16 mouse cellular contexts compared by ENCODE assay signal in genomic region chr1:92712366-92712765, GRCm38 (mm10).
A peak's percentile ranks its signal among the peaks of the same experiment; 100 is the strongest.
DNase-seq lines count a peak whose midpoint lies in the region; ATAC-seq and TF ChIP-seq lines count a peak whose summit lies in the region.
"Had no signal": no experiment of that assay in that cellular context is flagged by ENCODE, and none has a peak within 500 bp of the region (broad histone marks: within the 10 kb centered on the region; RNA-seq: fewer than 3 reads in every experiment).

No protein-coding gene starts in this region.

- H3K27me3 ChIP-seq in Patski: no peaks in the 10 kb centered on the region

- ATAC-seq in Patski: peak; percentile 77
- ATAC-seq: CD4-positive, CD25-positive, alpha-beta regulatory T cell, adult 4 months; inflammation-experienced regulatory T-cells, adult 6 months; midbrain, embryonic 13.5 days had no signal

- H3K27ac ChIP-seq in olfactory bulb, adult 2 months (ENCODE audit: insufficient read depth, low read depth, low read length): peak overlapping the region; percentile 36; the same call in 1 of the 2 replicates
- H3K27ac ChIP-seq: gastrocnemius, adult 2 months; macrophage; midbrain, embryonic 13.5 days had no signal

- peak; percentile 55 to 79 for DNase-seq in layer of hippocampus, adult 18-20 months (ENCODE audit: low spot score in 2 of 2)
- DNase-seq in layer of hippocampus, postnatal 14 days (ENCODE audit: low spot score in 2 of 2): no peak
- peak; percentile 86 for DNase-seq in 3T3-L1 (ENCODE audit: low read depth, low spot score)
- DNase-seq in Patski (ENCODE audit: low read depth, low spot score): peak; percentile 68
- DNase-seq in retina, postnatal 1 day: no peak
- DNase-seq in kidney, postnatal 36 days: no peak
- DNase-seq: cerebellum, postnatal 25 days; gastrocnemius, adult 2 months; heart, adult 18-20 months; lung, adult 2 months; thymus, postnatal 36 days had no signal

- in situ Hi-C loops in Patski (cut with MboI; ENCODE audit: low pct_unique_long_range_greater_than_20kb): no loop called here

- H3K4me3 ChIP-seq in olfactory bulb, adult 2 months (ENCODE audit: insufficient read depth, low read depth, low read length): no peak overlapping the region
- H3K4me3 ChIP-seq: gastrocnemius, adult 2 months; midbrain, embryonic 13.5 days had no signal

- TF ChIP-seq POLR2A in olfactory bulb, adult 2 months (IDR thresholded peaks at IDR 0.05; ENCODE audit: insufficient read depth, low read depth, low read length): no peak

- POLR2A ChIA-PET in Patski (lab: Charles Lee): no interaction called here

- WGBS in olfactory bulb, adult 2 months: 37% methylated on average over 8 of the region's 8 CpGs

- TF ChIP-seq CTCF in Patski (IDR thresholded peaks at IDR 0.05): no peak
- no peak for TF ChIP-seq CTCF in olfactory bulb, adult 2 months (IDR thresholded peaks at IDR 0.05; ENCODE audit: insufficient read depth, low read depth, low read length)

- CTCF ChIA-PET in Patski (lab: Charles Lee): interaction anchor here (1.2 kb wide), 1 partner anchor 9 kb away, joined by 4 read pairs; no protein-coding TSS in a partner anchor

- peaks cover 25% of the 10 kb centered on the region for H3K4me1 ChIP-seq in olfactory bulb, adult 2 months (ENCODE audit: control insufficient read depth, insufficient read depth, low read length)

Comparison
In these comparisons a context has a peak if more than half of its experiments do, and no peak if none do; other contexts are left out.
1. DNase-seq: peak in layer of hippocampus, adult 18-20 months (2 of 2), 3T3-L1 (single experiment) and Patski (single experiment); none in layer of hippocampus, postnatal 14 days (0 of 2), retina, postnatal 1 day (single experiment) and kidney, postnatal 36 days (0 of 2).